Mouse (Mus musculus) heart, postnatal 0 days (tissue): Measurements from ENCODE around the gene Lrrc8a. TPM values are rescaled to one million over a fixed set of nuclear protein-coding genes. Genes with fewer than 3 reads are reported as not detected.

Source experiments
- ATAC-seq: fragments of 200-750 bp; cut with Nextera tagmentation; 2 replicates; pipeline ENCODE4 v1.8.0; 2017; ENCODE audit warnings: low read depth, moderate number of reproducible peaks, moderate library complexity; ENCODE audit not compliant: insufficient read depth
- DNase-seq: peaks from one replicate; pipeline ENCODE4 v3.0.0-alpha.2; 2016; ENCODE audit warnings: low spot score
- H3K27ac ChIP-seq: fragments of 300-500 bp; sonication (generic); 2 replicates; pipeline ENCODE4 v1.5.1; 2014; ENCODE audit warnings: low read depth, mild to moderate bottlenecking
- H3K27me3 ChIP-seq: fragments of 300-500 bp; sonication (generic); 2 replicates; pipeline ENCODE4 v1.6.1; 2014; ENCODE audit warnings: low read length, mixed read lengths; ENCODE audit not compliant: control insufficient read depth, insufficient read depth
- H3K36me3 ChIP-seq: fragments of 300-500 bp; sonication (generic); replicated peaks from 2 replicates; pipeline ENCODE4 v1.6.1; 2014; ENCODE audit warnings: low read length, mixed read lengths; ENCODE audit not compliant: control insufficient read depth, insufficient read depth
- H3K4me1 ChIP-seq: fragments of 300-500 bp; sonication (generic); 2 replicates; pipeline ENCODE4 v1.6.1; 2014; ENCODE audit warnings: antibody characterized with exemption; ENCODE audit not compliant: control insufficient read depth, insufficient read depth
- H3K4me2 ChIP-seq: fragments of 300-500 bp; sonication (generic); 2 replicates; pipeline ENCODE4 v1.6.1; 2014; ENCODE audit warnings: low read depth, mild to moderate bottlenecking, low read length, moderate library complexity
- H3K4me3 ChIP-seq: fragments of 300-500 bp; sonication (generic); 2 replicates; pipeline ENCODE4 v1.5.1; 2014; ENCODE audit warnings: low read depth, low read length
- H3K9ac ChIP-seq: fragments of 300-500 bp; sonication (generic); replicated peaks from 2 replicates; pipeline ENCODE4 v1.6.1; 2014; ENCODE audit warnings: low read depth, low read length, mixed read lengths
- H3K9me3 ChIP-seq: fragments of 300-500 bp; sonication (generic); replicated peaks from 2 replicates; pipeline ENCODE4 v1.6.1; 2016; ENCODE audit warnings: low read length; ENCODE audit not compliant: control insufficient read depth
- CTCF ChIP-seq: IDR thresholded peaks from 2 replicates; pipeline ENCODE4 v1.5.1; 2016; ENCODE audit warnings: antibody characterized with exemption, control low read depth, low read depth
- EP300 ChIP-seq: IDR thresholded peaks from 2 replicates; pipeline ENCODE4 v1.6.1; 2016; ENCODE audit warnings: antibody characterized with exemption, low read depth
- WGBS: fragments of 180-500 bp; shearing (Covaris S2); extraction: QIAGEN DNeasy Blood & Tissue Kit; methylation state at CpG from one replicate; pipeline ENCODE4 v1.1.7; 2014; 5-methylcytosine and 5-hydroxymethylcytosine counted together
- polyA plus RNA-seq: library from polyadenylated mRNA; unstranded; fragments of >200 nt; fragmentation: Nextera tagmentation; extraction: Ambion mirVana; gene quantifications from 2 replicates; pipeline ENCODE4 v1.2.1, GENCODE M21; 2015
- total RNA-seq: library from RNA; depleted of rRNA; stranded (reverse); fragments of >200 nt; gene quantifications from 2 replicates; pipeline ENCODE4 v1.2.3, GENCODE M21; 2014; ENCODE audit warnings: low replicate concordance

The Lrrc8a gene
- total and polyA plus RNA-seq, 2 experiments from 2014 or later: 43.5 to 50.8 TPM

DNA sequence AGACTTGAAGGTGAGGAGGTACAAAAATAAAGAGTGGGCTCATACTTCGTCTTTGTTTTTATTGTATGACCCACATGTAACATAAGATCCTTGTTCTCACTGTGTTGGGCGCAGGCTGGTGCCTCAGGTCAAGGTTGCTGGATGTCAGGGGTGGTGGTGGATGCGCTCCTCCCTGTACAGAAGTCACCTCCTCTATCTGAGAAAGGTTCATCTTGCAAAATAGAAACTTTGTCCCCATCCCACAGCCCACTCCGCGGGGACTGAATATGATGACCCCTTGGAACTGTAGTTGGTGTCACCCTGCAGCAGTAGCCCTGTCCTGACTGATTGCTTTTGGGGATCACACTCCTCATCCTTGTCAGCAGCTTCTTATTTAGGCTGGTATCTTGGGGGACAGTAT, 9.5 kb downstream of the Lrrc8a start:
- H3K4me3 ChIP-seq: no peak overlapping the region
- no peak overlapping the region for H3K4me2 ChIP-seq
- WGBS: 86% methylated on average over 5 of the region's 5 CpGs
- DNase-seq: no peak
- no peak overlapping the region for H3K27ac ChIP-seq
- no peak for ATAC-seq
- H3K36me3 ChIP-seq: peaks cover 51% of the 10 kb centered on the region
- no peaks in the 10 kb centered on the region for H3K27me3 ChIP-seq
- TF ChIP-seq EP300 (no peak), CTCF (no peak)
- H3K9me3 ChIP-seq: no peaks in the 10 kb centered on the region
- H3K9ac ChIP-seq: no peak overlapping the region
- H3K4me1 ChIP-seq: peaks cover 23% of the 10 kb centered on the region

DNA sequence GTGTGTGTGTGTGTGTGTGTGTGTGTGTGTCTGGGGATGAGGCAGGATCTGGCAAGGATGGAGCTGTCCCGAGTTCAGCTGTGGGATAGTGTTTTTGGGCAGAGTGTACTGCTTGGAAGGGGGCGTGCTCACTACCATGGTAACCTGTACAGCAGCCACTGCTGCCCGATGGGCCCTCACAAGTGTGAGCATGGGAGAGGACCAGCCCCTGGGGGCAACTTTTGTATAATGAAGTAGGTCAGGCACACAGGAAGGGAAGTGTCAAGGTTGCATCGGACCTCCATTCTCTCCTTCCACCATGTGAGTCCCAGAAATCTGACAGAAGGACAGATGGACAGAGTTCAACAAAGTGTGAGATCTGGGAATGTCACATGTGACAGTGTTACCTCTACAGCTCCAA, 10.2 kb downstream of the Lrrc8a start:
- H3K4me2 ChIP-seq: no peak overlapping the region
- ATAC-seq (no peak), DNase-seq (no peak)
- H3K9me3 ChIP-seq: no peaks in the 10 kb centered on the region
- peaks cover 58% of the 10 kb centered on the region for H3K36me3 ChIP-seq
- 65% methylated on average over 4 of the region's 4 CpGs for WGBS
- no peak overlapping the region for H3K27ac ChIP-seq
- H3K27me3 ChIP-seq: no peaks in the 10 kb centered on the region
- no peak overlapping the region for H3K4me3 ChIP-seq
- H3K4me1 ChIP-seq: peaks cover 19% of the 10 kb centered on the region
- H3K9ac ChIP-seq: no peak overlapping the region
- no peak for TF ChIP-seq EP300
- TF ChIP-seq CTCF: no peak

DNA sequence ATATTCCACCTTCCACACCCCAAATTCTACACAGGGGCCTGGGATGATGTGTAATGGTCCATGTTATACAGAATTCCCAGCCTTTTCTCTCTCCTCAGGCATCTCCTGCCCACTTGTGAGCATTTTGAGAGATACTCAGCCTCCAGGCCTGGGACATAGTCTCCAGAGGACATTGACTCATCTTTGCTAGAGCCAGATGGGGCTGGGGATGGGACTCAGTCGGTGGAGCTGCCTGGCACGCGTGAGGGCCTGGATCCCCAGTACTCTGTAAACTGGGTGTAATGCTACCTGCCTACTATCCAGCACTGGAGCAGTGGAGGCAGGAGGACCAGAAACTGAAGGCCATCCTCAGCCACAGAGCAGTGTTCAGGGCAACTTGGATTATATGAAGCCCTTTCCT, 11.7 kb downstream of the Lrrc8a start:
- Histone ChIP-seq H3K27ac (no peak overlapping the region), H3K36me3 (peaks cover 56% of the 10 kb centered on the region), H3K4me1 (peaks cover 12% of the 10 kb centered on the region; the same call in 1 of the 2 replicates), H3K4me2 (no peak overlapping the region), H3K27me3 (no peaks in the 10 kb centered on the region), H3K4me3 (no peak overlapping the region), H3K9me3 (no peaks in the 10 kb centered on the region), H3K9ac (no peak overlapping the region)
- TF ChIP-seq EP300 (no peak), CTCF (no peak)
- DNase-seq: no peak
- WGBS: 85% methylated on average over 3 of the region's 3 CpGs
- no peak for ATAC-seq

DNA sequence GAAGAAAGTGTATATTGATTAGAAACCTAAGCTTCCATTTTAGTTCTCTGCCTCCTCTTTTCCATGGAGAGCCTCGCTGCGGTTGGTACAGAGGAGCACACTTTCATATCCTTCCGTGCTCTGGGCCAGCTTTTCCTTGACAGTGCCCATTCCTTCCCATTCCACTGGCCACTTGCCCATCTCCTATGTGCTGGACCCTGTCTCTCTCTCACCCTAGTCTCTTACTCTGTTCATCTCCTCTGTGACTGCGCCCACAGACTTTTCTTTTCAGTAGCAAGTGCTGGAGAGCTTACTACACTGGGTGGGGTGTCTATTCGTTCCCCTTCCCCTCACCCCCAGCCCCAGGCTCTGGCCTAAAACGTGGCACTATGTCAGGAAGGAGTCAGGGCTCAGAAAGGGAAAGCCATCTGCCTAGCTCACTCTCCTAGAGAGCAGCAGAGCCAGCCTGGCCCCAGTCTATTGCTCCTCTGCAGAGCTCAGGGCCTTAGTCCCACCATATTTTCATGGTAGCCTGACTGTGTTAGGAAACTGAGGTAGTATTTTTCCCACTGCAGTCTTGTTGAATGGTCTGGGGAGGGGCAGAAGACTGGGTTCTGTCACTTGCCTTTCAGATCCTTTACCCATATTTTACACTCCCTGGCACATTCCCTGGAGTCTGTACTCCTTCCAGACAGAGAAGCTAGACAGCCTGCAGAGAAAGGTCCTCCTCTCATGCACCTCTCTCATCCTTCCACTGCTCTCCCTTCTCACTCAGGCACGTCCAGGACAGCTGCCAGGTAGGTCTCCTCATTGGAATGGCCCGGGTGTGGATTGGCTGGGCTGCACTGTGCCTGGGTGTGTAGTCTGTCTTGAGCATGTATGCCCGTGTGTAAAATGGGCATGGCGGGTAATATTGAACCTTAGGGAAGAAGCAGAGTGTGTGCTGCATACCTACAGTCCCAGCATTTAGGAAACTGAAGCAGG, 12.9 kb downstream of the Lrrc8a start:
- WGBS: 84% methylated on average over 10 of the region's 10 CpGs
- no peak for DNase-seq

DNA sequence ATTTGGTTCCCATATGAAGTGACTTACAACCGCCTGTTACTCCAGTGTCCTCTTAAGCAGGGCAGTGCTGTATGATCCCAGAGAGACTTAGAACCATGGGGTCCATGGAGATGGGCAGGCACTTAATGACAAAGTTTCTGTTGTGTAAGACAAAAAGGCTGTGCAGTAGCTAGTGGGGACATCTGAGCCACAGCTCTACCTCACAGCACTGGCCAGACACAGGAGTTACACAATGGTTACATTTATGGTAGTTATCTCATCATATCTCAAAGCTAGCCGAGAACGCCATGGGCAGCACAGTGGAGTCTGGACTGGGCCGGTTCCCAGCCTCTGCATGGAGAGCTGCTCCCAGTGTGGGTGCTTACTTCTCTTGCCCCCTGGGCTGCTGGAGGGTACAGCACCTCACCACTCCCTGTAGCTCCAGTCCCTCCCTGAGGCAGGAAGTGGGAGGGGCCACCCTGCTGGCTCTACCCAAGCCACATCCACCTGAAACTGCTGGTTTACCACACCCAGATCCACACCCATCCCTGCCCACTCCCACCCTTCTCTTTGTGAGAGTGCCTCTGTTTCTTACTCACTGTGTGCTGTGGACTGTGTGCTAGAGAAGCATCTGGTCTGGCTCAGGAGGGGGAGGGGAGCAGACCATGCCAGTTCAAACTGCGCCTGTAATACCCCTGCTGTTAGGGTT, 14.0 kb downstream of the Lrrc8a start:
- Histone ChIP-seq H3K4me1 (peaks cover 12% of the 10 kb centered on the region; the same call in 1 of the 2 replicates), H3K27ac (peak overlapping the region; percentile 48), H3K4me2 (no peak overlapping the region), H3K9me3 (no peaks in the 10 kb centered on the region), H3K27me3 (no peaks in the 10 kb centered on the region), H3K4me3 (no peak overlapping the region), H3K9ac (no peak overlapping the region), H3K36me3 (peaks cover 64% of the 10 kb centered on the region)
- peak; percentile 31 for ATAC-seq
- DNase-seq: no peak
- 34% methylated on average over 5 of the region's 5 CpGs for WGBS
- no peak for TF ChIP-seq CTCF
- TF ChIP-seq EP300: no peak

More for the DNA sequence above, 12.9 kb downstream of the Lrrc8a start:
- H3K4me1 ChIP-seq: peaks cover 12% of the 10 kb centered on the region; the same call in 1 of the 2 replicates
- no peaks in the 10 kb centered on the region for H3K27me3 ChIP-seq
- H3K4me2 ChIP-seq: no peak overlapping the region
- H3K9ac ChIP-seq: no peak overlapping the region
- H3K4me3 ChIP-seq: no peak overlapping the region
- no peak for TF ChIP-seq EP300
- TF ChIP-seq CTCF: no peak
- no peaks in the 10 kb centered on the region for H3K9me3 ChIP-seq
- ATAC-seq: no peak
- H3K36me3 ChIP-seq: peaks cover 63% of the 10 kb centered on the region
- 0 out of 2 replicates have a peak overlapping the region, but pooled peaks have one; percentile 15 for H3K27ac ChIP-seq
